Mouse (Mus musculus): ENCODE results near the gene Ush1c. TPM values are rescaled to one million over a fixed set of nuclear protein-coding genes. Genes with fewer than 3 reads are reported as not detected.
"Not testable (repeated sequence)": the region's sequence is repeated elsewhere in the genome, so short reads cannot be mapped to it uniquely, and the experiment has no call there.

Ush1c gene
- polyA plus RNA-seq, 1 experiment from 2014 or later = 2.5 TPM

DNA sequence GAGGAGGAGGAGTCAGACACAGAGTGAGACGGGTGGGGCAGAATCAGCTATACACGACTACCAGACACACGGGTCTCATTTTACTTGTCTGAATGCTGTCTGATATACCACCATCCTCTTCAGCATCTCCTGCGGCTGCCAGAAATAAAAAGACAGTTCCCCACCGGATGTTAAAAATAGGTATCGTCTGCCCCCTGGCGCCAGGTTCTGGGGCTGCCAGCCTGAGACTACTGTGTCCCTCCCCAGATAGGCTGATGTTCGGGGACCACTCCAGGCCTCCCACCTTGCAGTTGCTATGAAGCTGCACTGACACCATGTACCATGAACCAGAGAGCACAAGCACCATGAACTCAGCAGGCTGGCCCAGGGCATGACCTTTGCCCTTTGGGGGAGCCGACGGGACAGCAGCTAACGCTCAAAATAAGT is 34.2 kb downstream of the Ush1c start:
- H3K36me3 ChIP-seq = no peaks in the 10 kb centered on the region
- no peak for ATAC-seq (ENCODE audit: low FRiP score, low read depth)
- 46% methylated on average over 11 of the region's 11 CpGs for WGBS

DNA sequence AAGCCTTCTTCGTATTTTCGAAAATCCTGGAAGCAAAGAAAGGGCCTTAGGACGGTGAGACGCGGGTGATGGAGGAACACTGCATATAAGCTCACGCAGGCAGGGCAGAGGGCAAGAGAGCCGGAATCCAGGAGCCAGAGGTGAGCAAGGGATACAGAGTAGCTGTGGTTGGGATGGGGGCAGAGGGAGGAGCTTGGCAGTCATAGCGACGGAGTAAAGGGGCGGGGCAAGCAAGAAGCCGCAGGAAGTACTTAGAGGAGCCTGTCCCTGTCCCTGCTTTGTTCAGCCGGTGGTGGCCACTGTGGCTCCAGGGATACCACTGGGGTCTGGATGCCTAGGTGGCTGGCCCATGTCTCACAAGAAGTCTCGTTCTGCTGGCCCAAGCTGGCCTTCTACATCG is 36.7 kb downstream of the Ush1c start:
- Histone ChIP-seq H3K9ac (replicated peaks) (no peak overlapping the region), H3K9me3 (no peaks in the 10 kb centered on the region), H3K4me2 (replicated peaks) (peak overlapping the region; percentile 35), H3K36me3 (no peaks in the 10 kb centered on the region), H3K27me3 (no peaks in the 10 kb centered on the region), H3K4me3 (0 out of 2 replicates have a peak overlapping the region, but pooled peaks have one; percentile 6), H3K27ac (replicated peaks) (no peak overlapping the region), H3K4me1 (peaks cover 9% of the 10 kb centered on the region)
- peak; percentile 82 for ATAC-seq (ENCODE audit: low FRiP score, low read depth)
- WGBS = 12% methylated on average over 14 of the region's 14 CpGs

More for the DNA sequence above, 34.2 kb downstream of the Ush1c start:
- H3K4me3 ChIP-seq = no peak overlapping the region
- H3K27me3 ChIP-seq = no peaks in the 10 kb centered on the region; the same call in 1 of the 2 replicates
- no peaks in the 10 kb centered on the region for H3K9me3 ChIP-seq
- no peak overlapping the region for H3K4me2 ChIP-seq (replicated peaks)
- no peak overlapping the region for H3K9ac ChIP-seq (replicated peaks)
- H3K27ac ChIP-seq (replicated peaks) = no peak overlapping the region
- H3K4me1 ChIP-seq = peaks cover 9% of the 10 kb centered on the region

DNA sequence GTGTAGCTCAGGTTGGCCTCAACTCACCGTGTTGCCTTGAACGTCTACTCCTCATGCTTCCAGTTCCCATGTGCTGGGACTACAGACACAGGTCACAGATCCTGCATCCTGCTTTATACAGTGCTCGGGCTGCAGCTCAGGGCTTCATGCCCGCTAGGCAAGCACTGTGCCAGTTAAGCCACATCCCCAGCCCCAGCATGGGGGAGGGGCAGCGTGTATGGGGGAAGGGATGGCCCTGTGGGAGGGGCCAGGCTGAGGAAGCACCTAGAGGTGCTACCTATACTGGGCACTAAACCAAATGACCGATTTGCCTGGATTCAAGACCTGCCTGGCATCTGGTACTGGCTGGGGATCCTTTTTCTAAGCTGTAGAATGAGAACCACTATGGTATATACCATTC is 38.3 kb downstream of the Ush1c start:
- no peak for ATAC-seq (ENCODE audit: low FRiP score, low read depth)
- Histone ChIP-seq H3K4me1 (peaks cover 9% of the 10 kb centered on the region), H3K27me3 (no peaks in the 10 kb centered on the region), H3K27ac (replicated peaks) (no peak overlapping the region), H3K4me3 (no peak overlapping the region), H3K9me3 (no peaks in the 10 kb centered on the region), H3K36me3 (no peaks in the 10 kb centered on the region), H3K9ac (replicated peaks) (no peak overlapping the region), H3K4me2 (replicated peaks) (no peak overlapping the region)
- 70% methylated on average over 6 of the region's 6 CpGs for WGBS

DNA sequence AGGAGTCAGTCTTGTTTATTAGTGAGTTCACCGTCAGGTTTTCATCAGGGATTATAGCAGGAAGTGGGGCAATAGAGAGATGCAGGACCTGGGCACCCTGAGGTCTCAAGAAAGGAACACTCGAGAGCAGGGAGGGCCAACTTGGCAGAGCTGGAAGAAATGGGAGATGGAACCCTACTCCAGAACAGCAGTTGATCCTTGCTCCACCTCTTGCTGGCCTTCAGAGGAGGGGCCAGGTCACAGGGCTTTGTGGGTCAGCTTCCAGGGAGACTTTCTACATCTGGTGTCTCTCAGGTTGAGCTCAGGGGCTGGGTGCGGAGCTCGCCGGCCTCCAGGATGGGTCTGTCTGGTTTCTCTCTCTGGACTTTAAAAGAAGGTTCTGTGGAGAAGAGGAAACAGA is 42.9 kb downstream of the Ush1c start:
- Histone ChIP-seq H3K27me3 (no peaks in the 10 kb centered on the region), H3K4me3 (no peak overlapping the region), H3K9me3 (no peaks in the 10 kb centered on the region), H3K4me1 (no peaks in the 10 kb centered on the region), H3K9ac (replicated peaks) (no peak overlapping the region), H3K27ac (replicated peaks) (no peak overlapping the region), H3K36me3 (no peaks in the 10 kb centered on the region), H3K4me2 (replicated peaks) (no peak overlapping the region)
- WGBS = 88% methylated on average over 5 of the region's 5 CpGs
- ATAC-seq (ENCODE audit: low FRiP score, low read depth) = no peak

DNA sequence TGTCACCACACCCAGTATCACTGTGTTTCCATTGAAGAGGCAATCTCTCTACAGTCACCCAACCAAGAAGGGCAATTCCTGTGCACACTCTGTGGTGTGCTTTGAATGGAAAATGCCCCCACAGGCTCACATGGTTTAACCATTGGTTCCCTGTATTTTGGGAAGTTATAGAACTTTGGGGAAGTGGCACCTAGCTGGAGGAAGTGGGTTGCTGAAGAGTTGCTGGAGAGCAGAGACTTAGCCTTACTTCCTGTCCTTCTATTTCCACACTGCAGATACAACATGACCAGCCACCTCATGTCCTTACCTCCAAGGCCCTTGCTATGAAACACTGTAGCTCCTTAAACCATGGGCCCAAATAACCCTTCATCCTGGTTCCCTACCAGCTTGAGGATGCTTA is 54.1 kb downstream of the Ush1c start:
- H3K36me3 ChIP-seq = no peaks in the 10 kb centered on the region
- H3K9me3 ChIP-seq = no peaks in the 10 kb centered on the region
- peaks cover 47% of the 10 kb centered on the region for H3K27me3 ChIP-seq
- H3K4me1 ChIP-seq = peaks cover 10% of the 10 kb centered on the region
- H3K4me2 ChIP-seq (replicated peaks) = no peak overlapping the region
- H3K4me3 ChIP-seq = no peak overlapping the region
- H3K27ac ChIP-seq (replicated peaks) = no peak overlapping the region
- no peak for ATAC-seq (ENCODE audit: low FRiP score, low read depth)
- no peak overlapping the region for H3K9ac ChIP-seq (replicated peaks)

DNA sequence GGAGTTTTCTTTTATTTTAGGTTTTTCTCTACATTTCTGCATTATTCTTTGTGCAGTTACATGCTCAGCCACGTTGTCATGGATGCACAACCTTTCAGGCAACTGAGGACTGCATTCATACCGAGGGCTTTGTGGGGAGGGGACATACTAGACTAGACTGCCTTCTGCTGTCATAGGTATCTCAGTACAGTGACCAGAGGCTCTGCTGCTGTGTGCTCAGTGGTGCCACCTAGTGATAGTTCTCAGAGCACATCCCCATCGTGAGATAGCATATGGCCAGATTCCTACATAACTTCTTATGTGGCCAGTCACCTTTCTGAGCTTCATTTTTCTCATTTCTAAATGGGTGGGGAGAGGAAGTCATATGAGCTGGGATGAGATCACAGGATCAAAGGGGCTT is 56.7 kb downstream of the Ush1c start:
- Histone ChIP-seq H3K36me3 (no peaks in the 10 kb centered on the region), H3K4me3 (no peak overlapping the region), H3K27me3 (peaks cover 69% of the 10 kb centered on the region), H3K9me3 (no peaks in the 10 kb centered on the region), H3K4me2 (replicated peaks) (no peak overlapping the region), H3K4me1 (peaks cover 10% of the 10 kb centered on the region), H3K9ac (replicated peaks) (no peak overlapping the region), H3K27ac (replicated peaks) (no peak overlapping the region)
- peak; percentile 69; the same call in 1 of the 2 replicates for ATAC-seq (ENCODE audit: low FRiP score, low read depth)
- 4% methylated on average over 3 of the region's 3 CpGs for WGBS

DNA sequence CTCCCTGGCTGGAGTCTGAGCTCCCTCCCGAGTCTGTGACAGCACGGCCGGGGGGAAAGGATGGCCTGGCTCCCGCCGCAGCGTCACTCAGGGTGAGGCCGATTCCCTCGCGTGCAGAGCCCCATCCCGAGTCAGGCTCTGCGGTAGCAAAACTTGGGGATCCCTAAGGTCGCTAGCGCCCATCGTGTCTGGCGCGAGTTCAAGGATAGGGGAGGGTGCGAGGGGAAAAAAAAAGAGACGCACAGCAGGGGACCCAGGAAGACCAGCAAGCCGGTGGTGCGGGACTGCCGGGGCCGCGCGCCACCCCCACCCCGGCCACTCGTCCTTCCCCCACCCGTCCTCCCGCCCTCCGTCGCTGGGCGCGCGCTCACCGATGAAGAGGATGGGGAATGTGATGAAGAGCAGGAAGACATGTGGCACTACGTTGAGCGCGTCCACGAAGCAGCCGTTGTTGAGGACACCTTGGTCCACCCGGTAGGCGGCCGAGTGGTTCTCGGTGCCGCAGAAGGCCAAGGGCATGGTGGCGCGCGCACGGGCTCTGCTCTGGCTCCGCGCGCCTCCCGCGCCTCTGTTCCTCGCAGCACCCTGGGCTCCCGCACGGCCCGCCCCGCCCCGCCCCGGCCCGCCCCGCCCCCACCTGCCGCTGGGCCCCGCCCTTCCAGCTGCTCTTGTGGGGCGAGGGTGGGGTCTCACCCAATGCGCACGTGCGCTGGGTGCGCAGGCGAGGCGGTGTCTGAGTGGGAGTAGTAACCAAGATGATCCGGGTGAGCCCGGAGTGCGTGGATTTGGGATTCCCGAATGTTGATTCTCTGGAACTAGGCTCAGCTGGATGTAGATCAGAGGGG is 58.6 kb downstream of the Ush1c start, which contains the start of gene Abcc8:
Gene Abcc8, minus strand, starts transcription at position 603 of the 845 bp plus-strand sequence.
- peaks cover 74% of the 10 kb centered on the region for H3K27me3 ChIP-seq
- no peak within 1 kb of the TSS for H3K27ac ChIP-seq (replicated peaks)
- ATAC-seq (ENCODE audit: low FRiP score, low read depth) = 0 out of 2 replicates have a peak, but pooled peaks have one; percentile 47
- H3K4me3 ChIP-seq = peak within 1 kb of the TSS; percentile 41
- H3K36me3 ChIP-seq = no peaks in the 10 kb centered on the region
- H3K9ac ChIP-seq (replicated peaks) = peak within 1 kb of the TSS; percentile 38; the same call in 1 of the 2 replicates
- WGBS = under 1% methylated on average over 52 of the region's 75 CpGs
- no peaks in the 10 kb centered on the region for H3K9me3 ChIP-seq
- H3K4me2 ChIP-seq (replicated peaks) = peak within 1 kb of the TSS; percentile 67
- peaks cover 10% of the 10 kb centered on the region for H3K4me1 ChIP-seq

DNA sequence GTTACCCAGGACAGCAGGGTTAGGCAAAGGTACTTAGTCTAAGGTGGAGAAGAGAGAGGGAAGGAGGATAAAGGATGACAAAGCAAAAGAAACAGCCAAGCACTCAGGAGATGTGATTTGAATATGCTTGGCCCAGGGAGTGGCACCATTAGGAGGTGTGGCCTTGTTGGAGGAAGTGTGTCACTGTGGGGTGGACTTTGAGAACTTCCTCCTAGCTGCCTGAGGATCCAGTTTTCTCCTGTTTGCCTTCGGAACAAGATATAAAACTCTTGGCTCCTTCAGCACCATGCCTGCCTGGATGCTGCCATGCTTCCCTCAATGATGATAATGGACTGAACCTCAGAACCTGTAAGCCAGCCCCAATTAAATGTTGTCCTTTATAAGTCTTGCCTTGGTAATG is 69.3 kb downstream of the Ush1c start:
- not testable (repeated sequence) for H3K4me1 ChIP-seq; H3K27ac ChIP-seq (replicated peaks); ATAC-seq (ENCODE audit: low FRiP score, low read depth); H3K27me3 ChIP-seq; H3K4me2 ChIP-seq (replicated peaks); H3K9ac ChIP-seq (replicated peaks); H3K36me3 ChIP-seq; H3K9me3 ChIP-seq; H3K4me3 ChIP-seq
- 86% methylated on average over 1 of the region's 1 CpGs for WGBS

DNA sequence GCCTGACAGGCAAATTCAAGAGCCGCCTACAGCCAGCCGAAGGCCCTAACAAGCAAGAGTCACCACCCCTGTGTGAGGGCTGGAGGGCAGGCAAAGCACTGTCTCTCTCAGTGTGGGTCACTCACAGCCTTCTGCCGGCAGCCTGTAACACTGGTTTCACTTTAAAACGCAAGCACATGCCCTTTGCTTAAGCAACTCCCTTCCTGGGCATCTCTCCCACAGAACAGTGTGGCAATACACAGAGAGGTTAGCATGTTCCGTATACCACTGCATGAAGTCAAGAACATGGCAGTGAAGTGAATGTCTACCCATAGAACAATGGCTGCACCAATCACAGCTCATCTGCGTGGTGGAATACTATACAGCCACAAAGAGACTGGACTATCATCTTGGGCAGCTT is 69.9 kb downstream of the Ush1c start:
- 96% methylated on average over 6 of the region's 6 CpGs for WGBS
- Histone ChIP-seq H3K36me3 (no peaks in the 10 kb centered on the region), H3K4me3 (no peak overlapping the region), H3K9ac (replicated peaks) (no peak overlapping the region), H3K9me3 (no peaks in the 10 kb centered on the region), H3K27ac (replicated peaks) (no peak overlapping the region), H3K27me3 (no peaks in the 10 kb centered on the region), H3K4me2 (replicated peaks) (no peak overlapping the region), H3K4me1 (no peaks in the 10 kb centered on the region)
- no peak for ATAC-seq (ENCODE audit: low FRiP score, low read depth)

DNA sequence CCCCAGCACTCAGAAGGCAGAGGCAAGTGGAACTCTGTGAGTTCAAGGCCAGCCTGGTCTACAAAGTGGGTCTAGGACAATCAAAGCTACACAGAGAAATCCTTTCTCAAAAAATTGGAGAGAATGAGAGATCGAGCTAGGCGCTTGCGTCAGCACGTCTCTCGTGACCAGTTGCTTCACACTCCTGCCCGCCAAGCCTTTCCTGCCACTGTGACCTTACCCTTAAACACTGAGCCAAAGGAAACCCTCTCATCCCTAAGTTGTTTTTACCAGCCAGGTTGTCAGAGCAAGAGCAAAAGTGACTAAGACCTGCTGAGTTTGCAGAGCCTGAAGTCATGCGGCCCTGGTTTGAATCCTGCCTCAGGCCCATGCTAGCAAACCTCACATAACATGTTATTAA is 70.4 kb downstream of the Ush1c start:
- no peak for ATAC-seq (ENCODE audit: low FRiP score, low read depth)
- H3K9ac ChIP-seq (replicated peaks) = no peak overlapping the region
- H3K4me1 ChIP-seq = no peaks in the 10 kb centered on the region
- H3K4me3 ChIP-seq = no peak overlapping the region
- WGBS = 97% methylated on average over 7 of the region's 7 CpGs
- H3K27me3 ChIP-seq = no peaks in the 10 kb centered on the region
- H3K4me2 ChIP-seq (replicated peaks) = no peak overlapping the region
- no peak overlapping the region for H3K27ac ChIP-seq (replicated peaks)
- H3K36me3 ChIP-seq = no peaks in the 10 kb centered on the region
- no peaks in the 10 kb centered on the region for H3K9me3 ChIP-seq

DNA sequence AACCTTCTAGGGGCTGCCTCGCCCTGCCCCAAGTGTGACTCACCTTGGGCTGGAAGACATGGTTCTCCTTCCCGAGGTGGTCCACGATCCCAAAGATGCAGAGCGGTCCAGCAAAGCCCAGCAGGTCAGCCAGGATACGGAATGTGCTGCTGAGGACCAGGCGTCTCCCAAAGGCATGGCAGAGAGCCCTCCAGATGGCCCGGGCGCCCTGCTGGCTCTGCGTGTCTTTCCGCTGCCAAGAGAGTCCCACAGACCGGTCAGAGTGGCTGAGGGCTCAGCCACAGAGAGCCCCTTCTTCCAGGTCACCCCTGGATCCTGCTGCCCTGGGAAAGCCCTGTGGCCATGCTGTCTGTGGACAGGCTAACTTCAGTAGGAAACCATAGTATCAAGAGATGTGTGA is 72.4 kb downstream of the Ush1c start:
- no peak overlapping the region for H3K9ac ChIP-seq (replicated peaks)
- H3K27me3 ChIP-seq = no peaks in the 10 kb centered on the region
- H3K36me3 ChIP-seq = no peaks in the 10 kb centered on the region
- 0 out of 2 replicates have a peak, but pooled peaks cover 4% of the 10 kb centered on the region for H3K4me1 ChIP-seq
- 92% methylated on average over 11 of the region's 11 CpGs for WGBS
- H3K27ac ChIP-seq (replicated peaks) = no peak overlapping the region
- no peak overlapping the region for H3K4me3 ChIP-seq
- no peak overlapping the region for H3K4me2 ChIP-seq (replicated peaks)
- no peak for ATAC-seq (ENCODE audit: low FRiP score, low read depth)
- H3K9me3 ChIP-seq = no peaks in the 10 kb centered on the region

DNA sequence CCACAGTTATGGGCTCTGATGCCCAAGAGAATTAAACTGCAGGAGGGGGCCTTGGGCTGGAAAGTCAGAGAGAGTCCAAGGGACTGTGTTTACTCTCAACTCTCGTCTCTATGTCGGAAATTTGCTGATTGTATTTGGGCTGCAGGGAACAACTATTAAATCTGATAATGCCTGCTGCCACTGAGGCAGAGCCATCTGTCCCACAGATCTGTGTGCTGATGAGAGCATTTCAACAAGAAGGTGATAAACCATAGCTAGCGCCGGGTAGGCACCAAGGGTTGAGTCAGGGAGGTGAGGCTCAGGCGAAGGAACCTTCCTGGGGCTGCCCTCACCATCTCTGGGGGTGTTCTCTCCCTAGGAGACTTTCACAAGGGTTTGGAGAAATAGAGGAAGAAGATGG is 75.6 kb downstream of the Ush1c start:
- no peak overlapping the region for H3K27ac ChIP-seq (replicated peaks)
- WGBS = 84% methylated on average over 5 of the region's 5 CpGs
- H3K27me3 ChIP-seq = no peaks in the 10 kb centered on the region
- H3K4me3 ChIP-seq = no peak overlapping the region
- H3K4me2 ChIP-seq (replicated peaks) = no peak overlapping the region
- no peak for ATAC-seq (ENCODE audit: low FRiP score, low read depth)
- 0 out of 2 replicates have a peak, but pooled peaks cover 4% of the 10 kb centered on the region for H3K4me1 ChIP-seq
- H3K9me3 ChIP-seq = no peaks in the 10 kb centered on the region
- H3K36me3 ChIP-seq = no peaks in the 10 kb centered on the region
- no peak overlapping the region for H3K9ac ChIP-seq (replicated peaks)

Measured in midbrain, embryonic 12.5 days (tissue).